Mouse (Mus musculus): ENCODE data around the gene D330020A13Rik. TPM values are rescaled to one million over a fixed set of nuclear protein-coding genes. Genes with fewer than 3 reads are reported as not detected.
A peak's percentile ranks its signal among the peaks of the same experiment; 100 is the strongest.
"Not testable (repeated sequence)": the region's sequence is repeated elsewhere in the genome, so short reads cannot be mapped to it uniquely, and the experiment has no call there.

Gene D330020A13Rik
- total RNA-seq, 2 experiments from 2014 or later = not detected

GRCm38 (mm10) chr6:120294785-120295133 lies 595 bp downstream of the D330020A13Rik start:
- no peak for DNase-seq
- intact Hi-C loops (cut with DNase I) = no loop called here

- intact Hi-C loops (cut with DNase I) = not testable (repeated sequence)
Measured at GRCm38 (mm10) chr6:120296589-120296988, 2.4 kb downstream of the D330020A13Rik start.

GRCm38 (mm10) chr6:120301137-120301536 lies 7.0 kb downstream of the D330020A13Rik start:
- intact Hi-C loops (cut with DNase I) = loop anchor here (1.0 kb wide), 1 partner anchor 79 kb away; no protein-coding TSS in a partner anchor
- DNase-seq = peak; percentile 13 to 16

More at GRCm38 (mm10) chr6:120296589-120296988, 2.4 kb downstream of the D330020A13Rik start:
- not testable (repeated sequence) for DNase-seq

GRCm38 (mm10) chr6:120302755-120303316 lies 8.7 kb downstream of the D330020A13Rik start:
- DNase-seq = peak in 1 of 2 experiments; percentile 10

GRCm38 (mm10) chr6:120306859-120307594 lies 12.9 kb downstream of the D330020A13Rik start:
- intact Hi-C loops (cut with DNase I) = no loop called here

More at GRCm38 (mm10) chr6:120302755-120303316, 8.7 kb downstream of the D330020A13Rik start:
- intact Hi-C loops (cut with DNase I) = no loop called here

GRCm38 (mm10) chr6:120309338-120309737 lies 15.2 kb downstream of the D330020A13Rik start:
- DNase-seq = no peak
- intact Hi-C loops (cut with DNase I) = no loop called here

More at GRCm38 (mm10) chr6:120306859-120307594, 12.9 kb downstream of the D330020A13Rik start:
- DNase-seq = no peak

GRCm38 (mm10) chr6:120309787-120310186 lies 15.6 kb downstream of the D330020A13Rik start:
- intact Hi-C loops (cut with DNase I) = no loop called here
- no peak for DNase-seq

- intact Hi-C loops (cut with DNase I) = no loop called here
- no peak for DNase-seq
Measured at GRCm38 (mm10) chr6:120312443-120312842, 18.3 kb downstream of the D330020A13Rik start.

- no peak for DNase-seq
- intact Hi-C loops (cut with DNase I) = no loop called here
Measured at GRCm38 (mm10) chr6:120318303-120318940, 24.3 kb downstream of the D330020A13Rik start.

- intact Hi-C loops (cut with DNase I) = no loop called here
- DNase-seq = no peak
Measured at GRCm38 (mm10) chr6:120319129-120319528, 25.0 kb downstream of the D330020A13Rik start.

GRCm38 (mm10) chr6:120320369-120320768 lies 26.2 kb downstream of the D330020A13Rik start:
- intact Hi-C loops (cut with DNase I) = loop anchor here (10.0 kb wide), 2 partner anchors 526 to 826 kb away; no protein-coding TSS in a partner anchor
- no peak for DNase-seq

GRCm38 (mm10) chr6:120324295-120324927 lies 30.2 kb downstream of the D330020A13Rik start:
- peak; percentile 63 to 75 for DNase-seq
- intact Hi-C loops (cut with DNase I) = loop anchor here (1.0 to 10.0 kb wide), 3 partner anchors 102 to 830 kb away; no protein-coding TSS in a partner anchor

- intact Hi-C loops (cut with DNase I) = no loop called here
- no peak for DNase-seq
Measured at GRCm38 (mm10) chr6:120332351-120332750, 38.2 kb downstream of the D330020A13Rik start.

- DNase-seq = no peak
- intact Hi-C loops (cut with DNase I) = no loop called here
Measured at GRCm38 (mm10) chr6:120343992-120344391, 49.8 kb downstream of the D330020A13Rik start.

Other genes starting within 250 kb of the D330020A13Rik start
- not detected for gene Ninj2, start 201.0 kb upstream of the D330020A13Rik start, total RNA-seq (2021)
- under 1 TPM; 0.27 to 0.39 TPM for gene B4galnt3, start 195 bp downstream of the D330020A13Rik start, total RNA-seq (2021)
- 10 to 100 TPM; 31.4 to 33.9 TPM for gene Kdm5a, start 69.8 kb downstream of the D330020A13Rik start, total RNA-seq (2021)
- gene Ccdc77, start 70.0 kb downstream of the D330020A13Rik start, total RNA-seq (2021) = 1 to 10 TPM; 4.1 to 5.8 TPM
- 1 to 10 TPM; 2.9 to 3.5 TPM for gene Il17ra, start 168.9 kb downstream of the D330020A13Rik start, total RNA-seq (2021)
- not detected for gene Tmem121b, start 199.4 kb downstream of the D330020A13Rik start, total RNA-seq (2021)
- gene Hdhd5, start 237.0 kb downstream of the D330020A13Rik start, total RNA-seq (2021) = 10 to 100 TPM; 17.7 to 22.2 TPM

Measured in heart, postnatal 36 days (tissue).